Mouse (Mus musculus) gastrocnemius, adult 8-10 months (tissue): ENCODE results near the gene Akr1b10. TPM values are rescaled to one million over a fixed set of nuclear protein-coding genes. Genes with fewer than 3 reads are reported as not detected.

Experiments
- total RNA-seq, 4 experiments: library from RNA; stranded (reverse); gene quantifications; 2 replicates each; pipeline ENCODE4 v1.2.4; 2022

Akr1b10 gene
- total RNA-seq, 4 experiments from 2014 or later: 45.7 to 56.7 (median 53.0) TPM

Other genes starting within 250 kb of the Akr1b10 start
- 1 to 10 TPM; 7.4 to 9.8 (median 7.7) TPM for gene Slc35b4, start 207.1 kb upstream of the Akr1b10 start, total RNA-seq
- 100 to 1,000 TPM; 178 to 217 (median 203) TPM for gene Akr1b3, start 66.7 kb upstream of the Akr1b10 start, total RNA-seq
- 1 to 10 TPM; 1.3 to 2.4 (median 1.6) TPM for gene Akr1b8, start 30.1 kb upstream of the Akr1b10 start, total RNA-seq
- gene Akr1b7, start 28.1 kb downstream of the Akr1b10 start, total RNA-seq: under 1 TPM in 1 of 4 experiments, not detected in 3; 0.97 TPM
- 100 to 1,000 TPM; 101 to 121 (median 108) TPM for gene Bpgm, start 92.0 kb downstream of the Akr1b10 start, total RNA-seq
- 10 to 100 TPM; 11.5 to 27.6 (median 19.1) TPM for gene Cald1, start 214.3 kb downstream of the Akr1b10 start, total RNA-seq